Mouse (Mus musculus): ENCODE results near the gene Mrpl58. TPM values are rescaled to one million over a fixed set of nuclear protein-coding genes. Genes with fewer than 3 reads are reported as not detected.
A peak's percentile ranks its signal among the peaks of the same experiment; 100 is the strongest.

Mrpl58 gene
- polyA plus RNA-seq, 1 experiment from 2014 or later, result 120 TPM

DNA sequence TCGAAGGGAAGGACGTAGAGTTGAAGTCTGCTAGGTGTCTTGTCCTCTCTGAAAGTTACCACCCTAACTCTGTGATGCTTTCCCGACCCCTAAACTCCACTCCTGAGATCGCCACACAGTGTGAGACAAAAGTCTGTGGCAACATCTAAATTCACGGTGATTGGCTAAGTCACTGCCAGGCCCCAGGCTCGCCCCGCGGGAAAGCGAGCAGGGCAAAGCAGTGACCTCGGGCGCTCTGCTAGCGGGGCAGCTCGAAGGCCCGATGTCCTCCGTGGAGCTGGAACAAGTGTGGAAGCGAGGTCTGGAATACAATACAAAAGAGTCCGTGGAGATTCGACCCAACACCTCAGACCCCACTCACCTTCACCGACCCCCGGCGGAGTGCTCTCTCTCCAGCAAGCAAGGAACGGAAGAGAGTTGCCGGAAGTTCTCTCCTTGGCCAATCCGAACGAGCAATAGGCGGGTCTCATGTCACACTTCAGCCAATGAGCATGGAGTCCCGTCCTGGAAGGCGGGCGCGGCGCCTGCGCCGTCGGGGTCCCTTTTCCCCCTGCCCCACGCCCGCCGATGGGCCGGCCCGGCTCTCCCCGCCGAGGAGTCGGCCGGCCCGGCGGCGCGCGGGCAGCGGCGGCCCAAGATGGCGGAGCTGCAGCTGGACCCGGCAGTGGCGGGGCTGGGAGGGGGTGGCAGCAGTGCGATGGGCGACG lies 16.1 kb downstream of the Mrpl58 start, which contains the start of the genes Atp5h and Kctd2:
Gene Atp5h, minus strand, starts transcription at position 432 of the 707 bp plus-strand sequence.
Gene Kctd2, plus strand, starts transcription at position 598 of the 707 bp plus-strand sequence.
- under 1% methylated on average over 54 of the region's 56 CpGs for WGBS (ENCODE audit: insufficient replicate concordance)
- Histone ChIP-seq H3K4me3 (peak within 1 kb of the TSS; percentile 95), H3K4me2 (peak within 1 kb of the TSS; percentile 99), H3K9me3 (replicated peaks) (no peaks in the 10 kb centered on the region), H3K27me3 (replicated peaks) (no peaks in the 10 kb centered on the region), H3K9ac (peak within 1 kb of the TSS; percentile 92), H3K27ac (peak within 1 kb of the TSS; percentile 88), H3K36me3 (peaks cover 44% of the 10 kb centered on the region), H3K4me1 (peaks cover 41% of the 10 kb centered on the region)
- ATAC-seq, result peak; percentile 98

DNA sequence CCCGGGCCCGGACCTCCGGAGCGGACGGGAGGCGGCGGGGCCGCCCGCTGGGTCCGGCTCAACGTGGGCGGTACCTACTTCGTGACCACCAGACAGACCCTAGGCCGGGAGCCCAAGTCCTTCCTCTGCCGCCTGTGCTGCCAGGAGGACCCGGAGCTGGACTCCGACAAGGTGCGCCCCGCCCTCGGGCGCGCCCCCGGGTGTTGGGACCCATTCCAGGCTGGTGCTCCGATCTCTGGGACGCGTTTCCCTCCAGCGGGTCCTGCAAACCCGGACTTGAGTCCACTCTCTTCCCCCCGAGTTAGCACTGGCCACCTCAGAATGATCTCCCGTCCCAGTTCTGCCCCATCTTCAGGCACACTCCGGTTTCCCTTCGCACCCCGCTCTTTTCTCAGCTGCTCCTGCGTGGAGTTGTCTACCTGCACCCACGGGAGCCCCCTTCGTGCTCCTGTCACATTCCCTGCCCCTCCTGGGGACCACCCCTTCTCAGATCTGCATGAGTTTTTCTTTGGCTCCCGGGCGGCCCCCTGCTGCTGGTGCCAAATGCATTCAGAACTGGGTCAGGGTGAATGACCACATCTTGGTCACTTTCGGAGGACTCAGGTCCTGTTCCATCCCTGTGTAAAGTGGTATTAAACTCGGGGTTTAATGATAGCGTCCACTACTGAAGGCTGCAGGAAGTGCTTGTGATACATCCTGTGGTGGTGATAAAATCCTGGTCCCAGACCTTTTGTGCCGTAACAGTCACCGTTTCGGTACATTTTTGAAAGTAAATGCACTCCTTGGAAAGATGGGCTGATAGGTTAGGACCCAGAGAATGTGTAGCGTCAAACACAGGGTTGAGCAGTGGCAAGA lies 17.0 kb downstream of the Mrpl58 start:
- Histone ChIP-seq H3K27ac (peak overlapping the region; percentile 88), H3K9ac (peak overlapping the region; percentile 92), H3K4me2 (peak overlapping the region; percentile 99), H3K9me3 (replicated peaks) (no peaks in the 10 kb centered on the region), H3K4me1 (peaks cover 41% of the 10 kb centered on the region), H3K27me3 (replicated peaks) (no peaks in the 10 kb centered on the region), H3K4me3 (peak overlapping the region; percentile 95), H3K36me3 (peaks cover 38% of the 10 kb centered on the region)
- ATAC-seq, result peak; percentile 72
- 1% methylated on average over 38 of the region's 45 CpGs for WGBS (ENCODE audit: insufficient replicate concordance)

DNA sequence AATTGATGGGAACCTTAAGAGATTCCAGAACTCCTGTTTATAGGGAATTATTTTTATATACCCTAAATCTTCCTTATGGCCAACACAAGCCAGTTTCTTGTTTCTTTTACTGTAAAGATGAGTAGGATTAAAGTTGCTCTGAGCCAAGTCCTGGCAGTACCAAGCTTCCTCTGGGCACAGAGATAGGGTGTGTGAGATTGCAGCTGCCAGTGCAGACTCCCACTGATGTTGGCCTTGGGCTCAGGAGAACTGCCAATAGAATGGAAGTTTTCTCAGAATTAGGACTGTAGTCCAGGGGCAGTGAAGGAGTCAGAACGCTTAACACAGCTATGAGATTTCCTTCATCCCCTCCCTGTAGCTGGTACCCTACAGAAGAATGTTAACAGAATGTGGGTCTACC lies 17.8 kb downstream of the Mrpl58 start:
- WGBS (ENCODE audit: insufficient replicate concordance), result 67% methylated on average over 1 of the region's 1 CpGs
- Histone ChIP-seq H3K4me1 (peaks cover 41% of the 10 kb centered on the region), H3K4me2 (peak overlapping the region; percentile 99), H3K9me3 (replicated peaks) (no peaks in the 10 kb centered on the region), H3K4me3 (peak overlapping the region; percentile 95), H3K27ac (no peak overlapping the region), H3K36me3 (peaks cover 31% of the 10 kb centered on the region), H3K27me3 (replicated peaks) (no peaks in the 10 kb centered on the region), H3K9ac (peak overlapping the region; percentile 92)
- ATAC-seq, result no peak

DNA sequence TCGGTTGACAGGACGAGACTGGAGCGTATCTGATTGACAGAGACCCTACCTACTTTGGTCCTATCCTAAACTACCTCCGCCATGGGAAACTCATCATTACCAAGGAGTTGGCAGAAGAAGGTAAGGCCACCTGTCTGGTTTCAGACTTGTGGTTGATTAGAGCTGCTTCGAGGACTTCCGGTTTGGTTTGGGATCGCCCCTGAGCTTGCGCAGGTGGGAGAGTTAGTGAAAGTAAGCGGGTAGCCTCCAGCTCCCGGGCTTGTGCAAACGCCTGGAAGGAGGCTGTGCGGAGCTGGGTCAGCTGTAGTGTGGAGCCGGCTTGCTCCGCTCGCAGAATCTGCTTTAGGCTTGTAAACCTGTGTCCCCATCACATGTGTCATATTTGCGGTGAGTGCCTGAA lies 18.4 kb downstream of the Mrpl58 start:
- Histone ChIP-seq H3K4me1 (peaks cover 38% of the 10 kb centered on the region), H3K27ac (no peak overlapping the region)
- WGBS (ENCODE audit: insufficient replicate concordance), result 85% methylated on average over 16 of the region's 16 CpGs

DNA sequence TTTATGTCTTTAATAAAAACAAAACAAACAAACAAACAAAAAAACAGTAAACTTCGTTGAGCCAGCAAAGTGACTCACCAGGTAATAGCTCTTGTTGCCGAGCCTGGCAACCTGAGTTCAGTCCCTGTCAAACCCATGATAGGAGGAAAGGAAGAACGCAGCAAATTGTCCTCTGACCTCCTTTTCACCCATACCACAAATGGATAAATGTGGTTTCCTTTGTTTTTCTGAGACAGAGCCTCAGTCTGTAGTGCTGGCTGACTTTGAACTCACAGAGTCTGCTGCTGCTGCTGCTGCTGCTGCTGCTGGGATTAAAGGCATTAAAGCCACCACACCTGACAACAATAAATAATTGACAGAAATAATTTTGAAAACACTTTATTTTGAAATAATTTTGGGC lies 19.5 kb downstream of the Mrpl58 start:
- Histone ChIP-seq H3K9ac (no peak overlapping the region), H3K27me3 (replicated peaks) (no peaks in the 10 kb centered on the region), H3K4me3 (no peak overlapping the region), H3K4me1 (peaks cover 37% of the 10 kb centered on the region), H3K27ac (no peak overlapping the region), H3K36me3 (peaks cover 24% of the 10 kb centered on the region), H3K4me2 (no peak overlapping the region), H3K9me3 (replicated peaks) (no peaks in the 10 kb centered on the region)
- WGBS (ENCODE audit: insufficient replicate concordance), result 64% methylated on average over 3 of the region's 3 CpGs
- ATAC-seq, result no peak

More for the DNA sequence above, 18.4 kb downstream of the Mrpl58 start:
- Histone ChIP-seq H3K9ac (no peak overlapping the region), H3K36me3 (peaks cover 27% of the 10 kb centered on the region), H3K4me2 (peak overlapping the region; percentile 99; the same call in 1 of the 2 replicates), H3K4me3 (no peak overlapping the region), H3K27me3 (replicated peaks) (no peaks in the 10 kb centered on the region), H3K9me3 (replicated peaks) (no peaks in the 10 kb centered on the region)
- ATAC-seq, result no peak

GRCm38 (mm10) chr11:115424666-115425065 lies 21.1 kb downstream of the Mrpl58 start:
- H3K9ac ChIP-seq, result no peak overlapping the region
- no peak for ATAC-seq
- H3K27ac ChIP-seq, result no peak overlapping the region
- H3K4me3 ChIP-seq, result no peak overlapping the region
- H3K4me2 ChIP-seq, result no peak overlapping the region
- whole genome bisulfite sequencing (ENCODE audit: insufficient replicate concordance), result 78% methylated on average over 7 of the region's 7 CpGs
- no peaks in the 10 kb centered on the region for H3K27me3 ChIP-seq (replicated peaks)
- H3K4me1 ChIP-seq, result peaks cover 27% of the 10 kb centered on the region
- H3K9me3 ChIP-seq (replicated peaks), result no peaks in the 10 kb centered on the region
- peaks cover 33% of the 10 kb centered on the region for H3K36me3 ChIP-seq

GRCm38 (mm10) chr11:115425671-115426070 lies 22.1 kb downstream of the Mrpl58 start:
- Histone ChIP-seq H3K4me3 (no peak overlapping the region), H3K9ac (no peak overlapping the region), H3K36me3 (peaks cover 43% of the 10 kb centered on the region), H3K9me3 (replicated peaks) (no peaks in the 10 kb centered on the region), H3K4me2 (no peak overlapping the region), H3K27me3 (replicated peaks) (no peaks in the 10 kb centered on the region), H3K27ac (no peak overlapping the region), H3K4me1 (peaks cover 24% of the 10 kb centered on the region)
- WGBS (ENCODE audit: insufficient replicate concordance), result 74% methylated on average over 6 of the region's 6 CpGs
- no peak for ATAC-seq

DNA sequence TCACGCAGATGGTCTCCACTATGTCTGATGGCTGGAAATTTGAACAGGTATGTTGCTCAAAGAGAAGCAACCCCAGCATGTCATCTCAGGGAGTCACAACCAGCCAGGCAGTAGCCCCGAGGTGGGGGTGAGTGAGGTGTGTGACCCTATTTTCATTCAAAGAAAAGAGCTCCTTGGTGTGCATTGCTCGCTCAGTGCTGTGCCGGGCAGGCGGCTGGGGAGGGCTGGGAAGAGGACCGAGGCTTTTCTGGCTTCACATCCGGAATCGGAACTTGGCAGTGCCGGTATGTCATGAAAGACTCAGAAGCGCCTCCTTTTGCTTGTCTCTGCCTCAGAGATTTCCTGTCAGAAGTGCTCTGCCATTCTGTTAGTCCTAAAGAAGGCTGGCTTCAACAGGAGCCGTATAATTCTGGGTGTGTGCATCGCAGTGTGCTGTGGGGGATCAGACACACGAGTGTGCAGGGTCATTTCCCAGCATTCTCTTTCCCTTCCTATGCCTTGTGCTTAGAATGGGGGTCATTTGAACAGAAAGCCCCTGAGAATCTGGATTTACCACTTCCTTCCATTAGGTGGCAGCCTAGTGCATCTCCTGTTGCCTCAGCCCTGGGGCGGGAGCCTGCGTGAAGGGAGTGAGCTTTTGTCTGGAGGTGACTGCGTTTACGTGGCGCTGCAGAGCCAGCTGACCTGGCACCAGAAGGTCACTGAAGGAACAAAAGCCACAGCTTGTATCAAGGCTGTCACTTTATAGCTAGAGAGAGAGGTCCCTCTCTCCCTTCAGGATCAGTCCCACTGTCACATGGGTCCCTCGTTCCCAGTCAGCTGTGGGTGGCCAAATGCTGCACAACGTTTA lies 24.2 kb downstream of the Mrpl58 start:
- Histone ChIP-seq H3K4me3 (no peak overlapping the region), H3K36me3 (peaks cover 62% of the 10 kb centered on the region), H3K27me3 (replicated peaks) (no peaks in the 10 kb centered on the region), H3K4me1 (peaks cover 10% of the 10 kb centered on the region; the same call in 1 of the 2 replicates), H3K9ac (peak overlapping the region; percentile 27; the same call in 1 of the 2 replicates), H3K9me3 (replicated peaks) (no peaks in the 10 kb centered on the region), H3K27ac (no peak overlapping the region), H3K4me2 (peak overlapping the region; percentile 34; the same call in 1 of the 2 replicates)
- ATAC-seq, result peak; percentile 42; the same call in 1 of the 2 replicates
- whole genome bisulfite sequencing (ENCODE audit: insufficient replicate concordance), result 39% methylated on average over 20 of the region's 20 CpGs

GRCm38 (mm10) chr11:115429307-115429706 lies 25.8 kb downstream of the Mrpl58 start:
- ATAC-seq, result no peak
- H3K36me3 ChIP-seq, result peaks cover 59% of the 10 kb centered on the region
- H3K27me3 ChIP-seq (replicated peaks), result peaks cover 9% of the 10 kb centered on the region
- H3K4me1 ChIP-seq, result peaks cover 10% of the 10 kb centered on the region; the same call in 1 of the 2 replicates
- H3K9ac ChIP-seq, result no peak overlapping the region
- H3K4me3 ChIP-seq, result no peak overlapping the region
- H3K9me3 ChIP-seq (replicated peaks), result no peaks in the 10 kb centered on the region
- H3K27ac ChIP-seq, result no peak overlapping the region
- no peak overlapping the region for H3K4me2 ChIP-seq
- WGBS (ENCODE audit: insufficient replicate concordance), result 79% methylated on average over 7 of the region's 7 CpGs

GRCm38 (mm10) chr11:115430561-115430960 lies 27.0 kb downstream of the Mrpl58 start:
- Histone ChIP-seq H3K4me1 (peaks cover 13% of the 10 kb centered on the region), H3K9ac (no peak overlapping the region), H3K4me3 (no peak overlapping the region), H3K27ac (no peak overlapping the region), H3K4me2 (no peak overlapping the region), H3K9me3 (replicated peaks) (no peaks in the 10 kb centered on the region), H3K27me3 (replicated peaks) (peaks cover 22% of the 10 kb centered on the region), H3K36me3 (peaks cover 52% of the 10 kb centered on the region)
- no peak for ATAC-seq
- WGBS (ENCODE audit: insufficient replicate concordance), result 82% methylated on average over 6 of the region's 6 CpGs

GRCm38 (mm10) chr11:115432814-115433213 lies 29.3 kb downstream of the Mrpl58 start:
- WGBS (ENCODE audit: insufficient replicate concordance), result 54% methylated on average over 4 of the region's 4 CpGs
- H3K4me3 ChIP-seq, result no peak overlapping the region
- H3K27me3 ChIP-seq (replicated peaks), result peaks cover 44% of the 10 kb centered on the region
- peaks cover 41% of the 10 kb centered on the region for H3K36me3 ChIP-seq
- H3K9me3 ChIP-seq (replicated peaks), result no peaks in the 10 kb centered on the region
- no peak overlapping the region for H3K27ac ChIP-seq
- H3K4me2 ChIP-seq, result no peak overlapping the region
- H3K9ac ChIP-seq, result no peak overlapping the region
- ATAC-seq, result no peak
- peaks cover 23% of the 10 kb centered on the region for H3K4me1 ChIP-seq
